Mouse (Mus musculus): ENCODE data around the gene Cplx1.

GRCm38 (mm10) chr5:108469617-108470016 is 80.2 kb downstream of the Cplx1 start:
- no peak for TF ChIP-seq CTCF (IDR thresholded peaks at IDR 0.05 in 2 of 3, conservative IDR thresholded peaks at IDR 0.05 in 1 of 3; ENCODE audit: control insufficient read depth in 1 of 3, insufficient read depth in 1 of 3, low read depth in 2 of 3, low read length in 3 of 3, poor library complexity in 1 of 3, severe bottlenecking in 1 of 3)
- TF ChIP-seq ZMIZ1 (IDR thresholded peaks at IDR 0.05; ENCODE audit: low read depth, low read length): no peak
- no peak for TF ChIP-seq HCFC1 (IDR thresholded peaks at IDR 0.05; ENCODE audit: low read depth, low read length)
- no peak for TF ChIP-seq POLR2A (IDR thresholded peaks at IDR 0.05; ENCODE audit: control insufficient read depth in 1 of 2, insufficient read depth in 1 of 2, low read depth in 1 of 2, low read length in 2 of 2, poor library complexity in 1 of 2)
- no peak for TF ChIP-seq TAL1 (IDR thresholded peaks at IDR 0.05; ENCODE audit: low read length)
- no peak for TF ChIP-seq USF1 (IDR thresholded peaks at IDR 0.05; ENCODE audit: low read depth, low read length)
- no peak for TF ChIP-seq SIN3A (IDR thresholded peaks at IDR 0.05; ENCODE audit: low read length)
- no peak for TF ChIP-seq MAFK (IDR thresholded peaks at IDR 0.05; ENCODE audit: borderline replicate concordance, low read depth, low read length)
- TF ChIP-seq MAX (IDR thresholded peaks at IDR 0.05; ENCODE audit: low read length): no peak
- no peak for TF ChIP-seq GATA1 (IDR thresholded peaks at IDR 0.05; ENCODE audit: low read depth, low read length)
- TF ChIP-seq POLR2AphosphoS2 (IDR thresholded peaks at IDR 0.05; ENCODE audit: low read length): no peak
- no peak for TF ChIP-seq CHD2 (IDR thresholded peaks at IDR 0.05; ENCODE audit: low read length)
- no peak for TF ChIP-seq CHD1 (IDR thresholded peaks at IDR 0.05; ENCODE audit: low read depth, low read length)
- no peak for TF ChIP-seq MXI1 (IDR thresholded peaks at IDR 0.05; ENCODE audit: low read depth, low read length)

Data from MEL (cell line).